27 mouse cellular contexts compared by ENCODE assay signal in genomic region chr10:69577729-69578061, GRCm38 (mm10).
A peak's percentile ranks its signal among the peaks of the same experiment; 100 is the strongest.
DNase-seq lines count a peak whose midpoint lies in the region; ATAC-seq and TF ChIP-seq lines count a peak whose summit lies in the region.
"Had no signal": no experiment of that assay in that cellular context is flagged by ENCODE, and none has a peak within 500 bp of the region (broad histone marks: within the 10 kb centered on the region; RNA-seq: fewer than 3 reads in every experiment).

No protein-coding gene starts in this region.

- no peak overlapping the region for H3K4me3 ChIP-seq in heart, embryonic 10.5 days
- H3K4me3 ChIP-seq in lung, postnatal 0 days (ENCODE audit: low read depth, low read length), result no peak overlapping the region
- H3K4me3 ChIP-seq in myocyte, result no peak overlapping the region
- H3K4me3 ChIP-seq: forebrain, embryonic 10.5 days; forebrain, embryonic 13.5 days; gastrocnemius, adult 2 months; heart, embryonic 12.5 days; heart, embryonic 15.5 days had no signal

- H3K79me2 ChIP-seq in myocyte (ENCODE audit: control insufficient read depth, insufficient read depth), result no peaks in the 10 kb centered on the region

- no peaks in the 10 kb centered on the region; the same call in 1 of the 2 replicates for H3K27me3 ChIP-seq in heart, embryonic 10.5 days (ENCODE audit: insufficient read depth, poor library complexity, severe bottlenecking)
- 0 out of 2 replicates have a peak, but pooled peaks cover 3% of the 10 kb centered on the region for H3K27me3 ChIP-seq in lung, postnatal 0 days (replicated peaks; ENCODE audit: insufficient read depth, low read length)
- no peaks in the 10 kb centered on the region for H3K27me3 ChIP-seq in myocyte (ENCODE audit: control insufficient read depth, insufficient read depth, insufficient read length)
- H3K27me3 ChIP-seq: forebrain, embryonic 13.5 days; heart, embryonic 12.5 days; heart, embryonic 15.5 days had no signal

- intact Hi-C loops in heart, postnatal 25 days (cut with DNase I), result no loop called here

- H3ac ChIP-seq in myocyte (ENCODE audit: control insufficient read depth, insufficient read length), result no peak overlapping the region

- H3K27ac ChIP-seq in heart, embryonic 10.5 days, result peak overlapping the region; percentile 69; the same call in 1 of the 2 replicates
- H3K27ac ChIP-seq in lung, postnatal 0 days (ENCODE audit: low read length), result no peak overlapping the region
- H3K27ac ChIP-seq: forebrain, embryonic 10.5 days; forebrain, embryonic 13.5 days; heart, embryonic 15.5 days; hindbrain, postnatal 0 days had no signal

- TF ChIP-seq EP300 in lung, postnatal 0 days (IDR thresholded peaks at IDR 0.05), result no peak

- no peak overlapping the region for H3K4me2 ChIP-seq in lung, postnatal 0 days (replicated peaks; ENCODE audit: low read depth, low read length)
- peak overlapping the region; percentile 28 for H3K4me2 ChIP-seq in myocyte (ENCODE audit: low read depth)
- H3K4me2 ChIP-seq: forebrain, embryonic 13.5 days; heart, embryonic 12.5 days; heart, embryonic 15.5 days; hindbrain, embryonic 14.5 days had no signal

- no peaks in the 10 kb centered on the region for H3K9me3 ChIP-seq in heart, embryonic 10.5 days
- no peaks in the 10 kb centered on the region for H3K9me3 ChIP-seq in lung, postnatal 0 days (ENCODE audit: low read length)
- H3K9me3 ChIP-seq: forebrain, embryonic 10.5 days; forebrain, embryonic 13.5 days; heart, embryonic 12.5 days; heart, embryonic 15.5 days had no signal

- WGBS in heart, embryonic 10.5 days, result 82% methylated on average over 7 of the region's 7 CpGs
- WGBS in lung, postnatal 0 days, result 56% methylated on average over 7 of the region's 7 CpGs

- no peaks in the 10 kb centered on the region for H3K36me3 ChIP-seq in heart, embryonic 10.5 days
- no peaks in the 10 kb centered on the region for H3K36me3 ChIP-seq in lung, postnatal 0 days (ENCODE audit: insufficient read depth, low read length)
- no peaks in the 10 kb centered on the region for H3K36me3 ChIP-seq in myocyte (ENCODE audit: control insufficient read depth, insufficient read depth)
- H3K36me3 ChIP-seq: forebrain, embryonic 10.5 days; heart, embryonic 15.5 days had no signal

- peaks cover 68% of the 10 kb centered on the region for H3K4me1 ChIP-seq in heart, embryonic 10.5 days
- H3K4me1 ChIP-seq in lung, postnatal 0 days (ENCODE audit: insufficient read depth, low read depth, low read length), result peaks cover 4% of the 10 kb centered on the region; the same call in 1 of the 2 replicates

- no peak for DNase-seq in heart, embryonic 10.5 days (ENCODE audit: low spot score)
- DNase-seq in heart, postnatal 25 days (ENCODE audit: low spot score), result no peak
- peak; percentile 40 for DNase-seq in lung, postnatal 0 days (ENCODE audit: low spot score)
- no peak for DNase-seq in lung, postnatal 36 days
- DNase-seq: adrenal gland, adult 8-10 months; adrenal gland, postnatal 25 days; B cell, adult 2 months; cerebellum, adult 18-20 months; cerebellum, adult 9-10 months; cerebellum, postnatal 14 days; gastrocnemius, adult 2 months; gastrocnemius, postnatal 14 days; heart, postnatal 10 days; heart, postnatal 4 days had no signal

- ATAC-seq in lung, postnatal 0 days, result peak; percentile 27
- ATAC-seq in cerebellum, adult (ENCODE audit: insufficient number of reproducible peaks, low FRiP score, low TSS enrichment), result no peak
- ATAC-seq: activated CD4-positive, CD25-positive, alpha-beta regulatory T cell, adult 4 months; CD4-positive, CD25-positive, alpha-beta regulatory T cell, adult 4 months; forebrain, embryonic 13.5 days; forebrain, embryonic 16.5 days; hindbrain, postnatal 0 days; inflammation-experienced regulatory T-cells, adult 6 months; intestine, embryonic 16.5 days had no signal

- no peak for TF ChIP-seq POLR2A in myocyte (IDR thresholded peaks at IDR 0.05; ENCODE audit: insufficient read length, low read depth)

- no peak for TF ChIP-seq CTCF in lung, postnatal 0 days (IDR thresholded peaks at IDR 0.05)

- H3K9ac ChIP-seq in lung, postnatal 0 days (replicated peaks; ENCODE audit: low read depth), result no peak overlapping the region
- H3K9ac ChIP-seq: forebrain, embryonic 13.5 days; heart, embryonic 12.5 days; heart, embryonic 15.5 days; hindbrain, embryonic 14.5 days had no signal

TF ChIP-seq in myocyte, 11 proteins besides CTCF, POLR2A, EP300 and RAD21:
- TF ChIP-seq USF1 (IDR thresholded peaks at IDR 0.05; ENCODE audit: low read depth) (no peak), POLR2AphosphoS2 (IDR thresholded peaks at IDR 0.05; ENCODE audit: insufficient read length, low read depth) (no peak), MAX (IDR thresholded peaks at IDR 0.05; ENCODE audit: low read depth) (no peak), MYOG (IDR thresholded peaks at IDR 0.05; ENCODE audit: control insufficient read depth in 1 of 3, insufficient read depth in 1 of 3, insufficient read length in 2 of 3, low read depth in 2 of 3) (no peak), REST (IDR thresholded peaks at IDR 0.05; ENCODE audit: insufficient read depth, insufficient read length) (no peak)
